Mouse (Mus musculus): ENCODE data around the gene Gm20738.
"Not testable (repeated sequence)": the region's sequence is repeated elsewhere in the genome, so short reads cannot be mapped to it uniquely, and the experiment has no call there.

Gene Gm20738

GRCm38 (mm10) chrY:37957511-37957910 lies at the start of gene Gm20738:
Gene Gm20738 (plus strand): TSS chrY:37957811.
- not testable (repeated sequence) for DNase-seq

All from cerebellum, postnatal 10 days (tissue).